Mouse (Mus musculus): ENCODE measurements around the gene S100a13.

- TF ChIP-seq CTCF (IDR thresholded peaks at IDR 0.05; ENCODE audit: extremely low read depth, insufficient read depth, low read length): no peak
- TF ChIP-seq POLR2A (IDR thresholded peaks at IDR 0.05; ENCODE audit: extremely low read depth, insufficient read depth, low read length): no peak
These were observed 48.4 kb upstream of the S100a13 start, which contains the start of gene Npr1 for GRCm38 (mm10) chr3:90465686-90466310.
